Mouse (Mus musculus) MEL-GATA-1-ER (cell line): ENCODE data around the gene Lims1.

Experiments used
- DNase-seq: peaks from one replicate; pipeline ENCODE4 v3.0.0-alpha.2; 2012; ENCODE audit warnings: low read depth; ENCODE audit errors: extremely low read depth

Lims1 gene

GRCm38 (mm10) chr10:58343552-58343951, 20.3 kb downstream of the Lims1 start:
- no peak for DNase-seq

- no peak for DNase-seq
Observed at GRCm38 (mm10) chr10:58350600-58350999, 27.3 kb downstream of the Lims1 start.

- peak; percentile 75 for DNase-seq
Observed at GRCm38 (mm10) chr10:58351670-58352069, 28.4 kb downstream of the Lims1 start.

GRCm38 (mm10) chr10:58352364-58352763, 29.1 kb downstream of the Lims1 start:
- DNase-seq = no peak

- DNase-seq = peak; percentile 95
Observed at GRCm38 (mm10) chr10:58354561-58354960, 31.3 kb downstream of the Lims1 start.

- no peak for DNase-seq
Observed at GRCm38 (mm10) chr10:58356460-58356859, 33.2 kb downstream of the Lims1 start.

- DNase-seq = peak; percentile 62
Observed at GRCm38 (mm10) chr10:58359123-58359522, 35.9 kb downstream of the Lims1 start.

- no peak for DNase-seq
Observed at GRCm38 (mm10) chr10:58359952-58360351, 36.7 kb downstream of the Lims1 start.

GRCm38 (mm10) chr10:58362745-58363144, 39.5 kb downstream of the Lims1 start:
- no peak for DNase-seq

- DNase-seq = no peak
Observed at GRCm38 (mm10) chr10:58364770-58365515, 41.7 kb downstream of the Lims1 start.

- DNase-seq = no peak
Observed at GRCm38 (mm10) chr10:58368791-58369706, 45.8 kb downstream of the Lims1 start.

GRCm38 (mm10) chr10:58369707-58370093, 46.4 kb downstream of the Lims1 start:
- no peak for DNase-seq

- DNase-seq = no peak
Observed at GRCm38 (mm10) chr10:58370143-58370542, 46.9 kb downstream of the Lims1 start.

- no peak for DNase-seq
Observed at GRCm38 (mm10) chr10:58370559-58370958, 47.3 kb downstream of the Lims1 start.

GRCm38 (mm10) chr10:58371279-58371842, 48.1 kb downstream of the Lims1 start:
- peak; percentile 75 for DNase-seq

GRCm38 (mm10) chr10:58372430-58373030, 49.3 kb downstream of the Lims1 start:
- DNase-seq = no peak

- DNase-seq = no peak
Observed at GRCm38 (mm10) chr10:58373829-58374228, 50.6 kb downstream of the Lims1 start.

- no peak for DNase-seq
Observed at GRCm38 (mm10) chr10:58377592-58378197, 54.4 kb downstream of the Lims1 start.

- no peak for DNase-seq
Observed at GRCm38 (mm10) chr10:58378380-58378779, 55.1 kb downstream of the Lims1 start.

- DNase-seq = no peak
Observed at GRCm38 (mm10) chr10:58379699-58380098, 56.4 kb downstream of the Lims1 start.

- DNase-seq = peak; percentile 57
Observed at GRCm38 (mm10) chr10:58381904-58382303, 58.6 kb downstream of the Lims1 start.
